Mouse (Mus musculus): ENCODE measurements around the gene Slc39a1. TPM values are rescaled to one million over a fixed set of nuclear protein-coding genes. Genes with fewer than 3 reads are reported as not detected.
A peak's percentile ranks its signal among the peaks of the same experiment; 100 is the strongest.
"Not testable (repeated sequence)": the region's sequence is repeated elsewhere in the genome, so short reads cannot be mapped to it uniquely, and the experiment has no call there.

Gene Slc39a1
- polyA plus RNA-seq, 1 experiment from 2014 or later, result 41.2 TPM

DNA sequence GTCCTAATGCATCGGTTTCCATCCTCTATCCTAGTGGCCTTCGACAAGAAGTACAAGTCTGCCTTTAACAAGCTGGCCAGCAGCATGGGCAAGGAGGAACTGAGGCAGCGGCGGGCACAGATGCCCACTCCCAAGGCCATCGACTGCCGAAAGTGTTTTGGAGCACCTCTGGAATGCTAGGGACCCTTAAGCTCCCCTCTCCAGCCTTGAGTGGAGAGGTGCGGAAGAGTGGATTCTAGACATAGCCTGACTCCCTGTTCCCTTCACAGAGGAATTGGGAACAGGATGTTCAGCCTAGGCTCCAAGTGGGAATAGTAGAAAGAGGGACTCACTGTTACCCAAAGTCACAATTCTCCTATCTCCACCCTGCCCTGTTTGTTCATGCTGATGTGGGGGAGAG is 31.8 kb downstream of the Slc39a1 start:
- no peak for ATAC-seq (ENCODE audit: low read depth)
- Histone ChIP-seq H3K36me3 (ENCODE audit: control insufficient read depth, insufficient read depth, low read length) (peaks cover 24% of the 10 kb centered on the region), H3K27ac (ENCODE audit: low read depth, low read length) (no peak overlapping the region), H3K4me2 (ENCODE audit: low read depth, low read length) (no peak overlapping the region), H3K9ac (replicated peaks; ENCODE audit: low read depth, low read length) (no peak overlapping the region), H3K4me1 (ENCODE audit: control insufficient read depth, insufficient read depth, low read length) (no peaks in the 10 kb centered on the region), H3K27me3 (ENCODE audit: control insufficient read depth, insufficient read depth, low read length) (no peaks in the 10 kb centered on the region), H3K9me3 (ENCODE audit: control insufficient read depth, low read length) (no peaks in the 10 kb centered on the region), H3K4me3 (ENCODE audit: low read depth, low read length) (no peak overlapping the region)
- 96% methylated on average over 7 of the region's 7 CpGs for WGBS

DNA sequence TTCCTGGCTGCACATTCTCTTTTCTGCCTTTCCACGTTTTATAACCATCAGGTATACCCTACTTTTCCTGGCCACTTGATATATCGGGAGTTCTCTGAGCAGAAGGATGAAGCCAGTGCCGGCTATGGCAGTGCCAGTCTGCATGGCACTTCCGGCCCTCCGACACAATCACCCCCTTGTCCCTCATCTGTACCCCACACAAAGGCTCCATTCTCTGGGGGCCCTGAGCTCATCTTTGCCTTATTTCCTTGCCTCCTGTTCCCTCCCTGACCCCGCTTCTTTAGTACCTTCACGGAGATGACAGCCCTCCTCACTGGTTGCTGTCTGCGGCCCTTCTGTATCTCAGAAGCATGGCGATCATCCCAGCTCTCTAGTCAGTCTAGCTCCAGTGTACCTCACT is 32.7 kb downstream of the Slc39a1 start:
- H3K9ac ChIP-seq (replicated peaks; ENCODE audit: low read depth, low read length), result no peak overlapping the region
- H3K36me3 ChIP-seq (ENCODE audit: control insufficient read depth, insufficient read depth, low read length), result peaks cover 19% of the 10 kb centered on the region
- no peak for ATAC-seq (ENCODE audit: low read depth)
- no peaks in the 10 kb centered on the region for H3K9me3 ChIP-seq (ENCODE audit: control insufficient read depth, low read length)
- 81% methylated on average over 9 of the region's 9 CpGs for WGBS
- no peaks in the 10 kb centered on the region for H3K4me1 ChIP-seq (ENCODE audit: control insufficient read depth, insufficient read depth, low read length)
- H3K4me2 ChIP-seq (ENCODE audit: low read depth, low read length), result no peak overlapping the region
- no peak overlapping the region for H3K4me3 ChIP-seq (ENCODE audit: low read depth, low read length)
- no peaks in the 10 kb centered on the region for H3K27me3 ChIP-seq (ENCODE audit: control insufficient read depth, insufficient read depth, low read length)
- H3K27ac ChIP-seq (ENCODE audit: low read depth, low read length), result no peak overlapping the region

DNA sequence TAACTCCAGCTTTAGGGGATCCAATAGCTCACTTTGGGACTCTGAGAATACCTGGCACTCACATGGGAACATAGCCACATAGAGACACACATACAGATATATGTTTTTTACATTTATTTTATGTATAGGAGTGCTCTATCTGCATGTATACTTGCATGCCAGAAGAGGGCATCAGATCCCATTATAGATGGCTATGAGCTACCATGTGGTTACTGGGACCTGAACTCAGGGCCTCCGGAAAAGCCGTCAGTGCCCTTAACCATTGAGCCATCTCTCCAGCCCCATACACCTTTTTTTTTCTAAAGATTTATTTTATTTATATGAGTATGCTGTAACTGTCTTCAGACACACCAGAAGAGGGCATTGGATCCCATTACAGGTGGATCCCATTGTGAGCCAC is 36.2 kb downstream of the Slc39a1 start:
- no peak overlapping the region for H3K9ac ChIP-seq (replicated peaks; ENCODE audit: low read depth, low read length)
- no peak for ATAC-seq (ENCODE audit: low read depth)
- H3K4me2 ChIP-seq (ENCODE audit: low read depth, low read length), result no peak overlapping the region

GRCm38 (mm10) chr3:90289403-90289802 is 41.4 kb downstream of the Slc39a1 start:
- not testable (repeated sequence) for ATAC-seq (ENCODE audit: low read depth); H3K9me3 ChIP-seq (ENCODE audit: control insufficient read depth, low read length); H3K27me3 ChIP-seq (ENCODE audit: control insufficient read depth, insufficient read depth, low read length); H3K4me1 ChIP-seq (ENCODE audit: control insufficient read depth, insufficient read depth, low read length); H3K4me3 ChIP-seq (ENCODE audit: low read depth, low read length); H3K4me2 ChIP-seq (ENCODE audit: low read depth, low read length); H3K27ac ChIP-seq (ENCODE audit: low read depth, low read length); H3K9ac ChIP-seq (replicated peaks; ENCODE audit: low read depth, low read length); H3K36me3 ChIP-seq (ENCODE audit: control insufficient read depth, insufficient read depth, low read length)
- 68% methylated on average over 2 of the region's 3 CpGs for WGBS

More for the DNA sequence above, 36.2 kb downstream of the Slc39a1 start:
- Histone ChIP-seq H3K27me3 (ENCODE audit: control insufficient read depth, insufficient read depth, low read length) (no peaks in the 10 kb centered on the region), H3K36me3 (ENCODE audit: control insufficient read depth, insufficient read depth, low read length) (peaks cover 6% of the 10 kb centered on the region), H3K27ac (ENCODE audit: low read depth, low read length) (no peak overlapping the region), H3K9me3 (ENCODE audit: control insufficient read depth, low read length) (no peaks in the 10 kb centered on the region), H3K4me1 (ENCODE audit: control insufficient read depth, insufficient read depth, low read length) (no peaks in the 10 kb centered on the region), H3K4me3 (ENCODE audit: low read depth, low read length) (no peak overlapping the region)
- 96% methylated on average over 2 of the region's 2 CpGs for WGBS

- Histone ChIP-seq H3K4me3 (ENCODE audit: low read depth, low read length) (no peak overlapping the region), H3K4me2 (ENCODE audit: low read depth, low read length) (no peak overlapping the region), H3K27ac (ENCODE audit: low read depth, low read length) (no peak overlapping the region), H3K9me3 (ENCODE audit: control insufficient read depth, low read length) (no peaks in the 10 kb centered on the region), H3K4me1 (ENCODE audit: control insufficient read depth, insufficient read depth, low read length) (peaks cover 15% of the 10 kb centered on the region), H3K9ac (replicated peaks; ENCODE audit: low read depth, low read length) (no peak overlapping the region), H3K36me3 (ENCODE audit: control insufficient read depth, insufficient read depth, low read length) (no peaks in the 10 kb centered on the region), H3K27me3 (ENCODE audit: control insufficient read depth, insufficient read depth, low read length) (no peaks in the 10 kb centered on the region)
- ATAC-seq (ENCODE audit: low read depth), result no peak
- 83% methylated on average over 1 of the region's 1 CpGs for WGBS
Observed at GRCm38 (mm10) chr3:90290602-90291001, 42.6 kb downstream of the Slc39a1 start.

GRCm38 (mm10) chr3:90291982-90292344 is 44.0 kb downstream of the Slc39a1 start:
- Histone ChIP-seq H3K9me3 (ENCODE audit: control insufficient read depth, low read length) (no peaks in the 10 kb centered on the region), H3K4me2 (ENCODE audit: low read depth, low read length) (peak overlapping the region; percentile 65), H3K4me1 (ENCODE audit: control insufficient read depth, insufficient read depth, low read length) (peaks cover 18% of the 10 kb centered on the region), H3K9ac (replicated peaks; ENCODE audit: low read depth, low read length) (peak overlapping the region; percentile 76), H3K27me3 (ENCODE audit: control insufficient read depth, insufficient read depth, low read length) (no peaks in the 10 kb centered on the region), H3K36me3 (ENCODE audit: control insufficient read depth, insufficient read depth, low read length) (no peaks in the 10 kb centered on the region), H3K27ac (ENCODE audit: low read depth, low read length) (peak overlapping the region; percentile 93), H3K4me3 (ENCODE audit: low read depth, low read length) (peak overlapping the region; percentile 55)
- WGBS, result 38% methylated on average over 2 of the region's 2 CpGs
- ATAC-seq (ENCODE audit: low read depth), result no peak

- Histone ChIP-seq H3K4me1 (ENCODE audit: control insufficient read depth, insufficient read depth, low read length) (peaks cover 18% of the 10 kb centered on the region), H3K27ac (ENCODE audit: low read depth, low read length) (peak within 1 kb of the TSS; percentile 96), H3K4me2 (ENCODE audit: low read depth, low read length) (peak within 1 kb of the TSS; percentile 79), H3K9me3 (ENCODE audit: control insufficient read depth, low read length) (no peaks in the 10 kb centered on the region), H3K36me3 (ENCODE audit: control insufficient read depth, insufficient read depth, low read length) (no peaks in the 10 kb centered on the region), H3K4me3 (ENCODE audit: low read depth, low read length) (peak within 1 kb of the TSS; percentile 83), H3K9ac (replicated peaks; ENCODE audit: low read depth, low read length) (peak within 1 kb of the TSS; percentile 92), H3K27me3 (ENCODE audit: control insufficient read depth, insufficient read depth, low read length) (no peaks in the 10 kb centered on the region)
- peak; percentile 99 for ATAC-seq (ENCODE audit: low read depth)
- WGBS, result under 1% methylated on average over 44 of the region's 47 CpGs
Observed at GRCm38 (mm10) chr3:90292345-90293275, 44.6 kb downstream of the Slc39a1 start, which contains the start of gene Gatad2b. Gene Gatad2b, plus strand, starts transcription at chr3:90293178.

DNA sequence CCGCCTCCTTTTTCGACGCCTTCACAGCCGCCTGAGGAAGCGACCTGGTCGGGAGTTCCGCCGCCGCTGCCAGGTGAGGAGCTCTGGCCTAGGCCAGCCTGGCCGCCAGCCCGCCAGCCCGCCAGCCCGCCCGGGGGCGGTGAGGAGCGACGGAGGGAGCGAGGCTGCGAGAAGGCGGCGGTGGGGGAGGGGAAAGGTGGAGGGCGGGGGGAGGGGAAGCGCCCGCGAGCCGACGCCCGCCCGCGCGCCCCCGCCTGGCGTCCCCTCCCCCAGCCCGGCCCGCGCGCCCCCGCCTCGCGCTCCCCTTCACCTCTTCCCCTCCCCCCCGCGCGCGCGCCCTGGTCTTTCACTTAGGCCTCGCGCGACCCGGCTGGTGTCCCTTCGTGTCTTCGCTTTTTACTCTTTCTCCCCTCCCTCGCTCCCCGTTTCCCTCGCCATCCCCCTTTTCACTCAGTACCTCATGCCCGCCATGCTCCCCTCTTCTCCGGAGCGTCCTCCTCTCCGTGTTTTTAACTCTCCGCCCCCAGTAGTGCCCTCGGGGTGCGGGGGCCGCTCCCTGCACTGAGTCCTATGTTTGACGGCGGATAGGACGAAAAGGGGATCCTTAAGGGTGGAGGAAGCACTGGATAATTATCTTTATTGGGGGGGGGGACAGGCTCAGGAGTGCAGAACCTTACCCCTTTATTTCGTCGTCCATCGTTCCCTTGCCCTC is 45.5 kb downstream of the Slc39a1 start:
- Histone ChIP-seq H3K9me3 (ENCODE audit: control insufficient read depth, low read length) (no peaks in the 10 kb centered on the region), H3K27ac (ENCODE audit: low read depth, low read length) (peak overlapping the region; percentile 96), H3K27me3 (ENCODE audit: control insufficient read depth, insufficient read depth, low read length) (no peaks in the 10 kb centered on the region), H3K4me3 (ENCODE audit: low read depth, low read length) (peak overlapping the region; percentile 83), H3K9ac (replicated peaks; ENCODE audit: low read depth, low read length) (peak overlapping the region; percentile 92), H3K4me2 (ENCODE audit: low read depth, low read length) (peak overlapping the region; percentile 79), H3K4me1 (ENCODE audit: control insufficient read depth, insufficient read depth, low read length) (peaks cover 18% of the 10 kb centered on the region), H3K36me3 (ENCODE audit: control insufficient read depth, insufficient read depth, low read length) (no peaks in the 10 kb centered on the region)
- 0% methylated on average over 17 of the region's 68 CpGs for WGBS
- peak; percentile 35 for ATAC-seq (ENCODE audit: low read depth)

DNA sequence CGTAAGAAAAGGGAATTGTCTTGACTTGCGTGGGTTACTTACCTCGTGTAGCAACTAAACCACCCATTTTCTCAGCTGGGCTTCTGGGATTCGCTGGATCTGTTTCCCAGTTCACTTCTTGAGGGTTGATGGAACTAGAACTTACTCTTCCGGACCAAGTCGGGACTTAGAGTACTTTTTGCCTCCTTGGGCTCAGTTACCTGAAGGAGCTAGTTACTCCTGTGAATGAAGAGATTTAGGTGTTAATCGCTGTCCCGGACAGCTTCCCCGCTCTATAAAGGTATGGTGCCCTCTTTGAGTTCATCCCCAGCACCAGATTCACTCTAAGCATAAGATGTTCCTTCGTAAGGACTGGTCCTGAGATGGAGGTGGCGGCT is 46.1 kb downstream of the Slc39a1 start:
- Histone ChIP-seq H3K4me1 (ENCODE audit: control insufficient read depth, insufficient read depth, low read length) (peaks cover 18% of the 10 kb centered on the region), H3K4me3 (ENCODE audit: low read depth, low read length) (peak overlapping the region; percentile 83), H3K9me3 (ENCODE audit: control insufficient read depth, low read length) (no peaks in the 10 kb centered on the region), H3K36me3 (ENCODE audit: control insufficient read depth, insufficient read depth, low read length) (no peaks in the 10 kb centered on the region), H3K27me3 (ENCODE audit: control insufficient read depth, insufficient read depth, low read length) (no peaks in the 10 kb centered on the region), H3K27ac (ENCODE audit: low read depth, low read length) (no peak overlapping the region), H3K9ac (replicated peaks; ENCODE audit: low read depth, low read length) (peak overlapping the region; percentile 92), H3K4me2 (ENCODE audit: low read depth, low read length) (peak overlapping the region; percentile 79)
- WGBS, result 2% methylated on average over 11 of the region's 11 CpGs
- no peak for ATAC-seq (ENCODE audit: low read depth)

Data from neural tube, embryonic 14.5 days (tissue).